Mouse (Mus musculus): ENCODE results near the gene Med16.

DNA sequence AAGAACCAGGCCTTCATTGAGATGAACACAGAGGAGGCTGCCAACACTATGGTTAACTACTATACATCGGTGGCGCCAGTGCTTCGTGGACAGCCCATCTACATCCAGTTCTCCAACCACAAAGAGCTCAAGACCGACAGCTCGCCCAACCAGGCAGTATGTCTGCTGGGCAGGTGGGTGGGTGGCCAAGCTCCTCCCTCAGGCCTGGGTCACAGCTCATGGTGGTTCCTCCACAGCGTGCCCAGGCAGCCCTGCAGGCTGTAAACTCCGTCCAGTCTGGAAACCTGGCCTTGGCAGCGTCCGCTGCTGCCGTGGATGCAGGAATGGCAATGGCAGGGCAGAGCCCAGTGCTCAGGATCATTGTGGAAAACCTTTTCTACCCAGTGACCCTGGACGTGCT, 49.6 kb downstream of the Med16 start:
- TF ChIP-seq CTCF (IDR thresholded peaks at IDR 0.05; ENCODE audit: low read depth, low read length) = no peak
- TF ChIP-seq POLR2A (IDR thresholded peaks at IDR 0.05; ENCODE audit: borderline replicate concordance, low read depth, low read length) = no peak

Measured in bone marrow macrophage, adult 2 months (primary cell).